Mouse (Mus musculus): ENCODE measurements around the gene Msrb3.
A peak's percentile ranks its signal among the peaks of the same experiment; 100 is the strongest.
"Not testable (repeated sequence)": the region's sequence is repeated elsewhere in the genome, so short reads cannot be mapped to it uniquely, and the experiment has no call there.

Gene Msrb3

DNA sequence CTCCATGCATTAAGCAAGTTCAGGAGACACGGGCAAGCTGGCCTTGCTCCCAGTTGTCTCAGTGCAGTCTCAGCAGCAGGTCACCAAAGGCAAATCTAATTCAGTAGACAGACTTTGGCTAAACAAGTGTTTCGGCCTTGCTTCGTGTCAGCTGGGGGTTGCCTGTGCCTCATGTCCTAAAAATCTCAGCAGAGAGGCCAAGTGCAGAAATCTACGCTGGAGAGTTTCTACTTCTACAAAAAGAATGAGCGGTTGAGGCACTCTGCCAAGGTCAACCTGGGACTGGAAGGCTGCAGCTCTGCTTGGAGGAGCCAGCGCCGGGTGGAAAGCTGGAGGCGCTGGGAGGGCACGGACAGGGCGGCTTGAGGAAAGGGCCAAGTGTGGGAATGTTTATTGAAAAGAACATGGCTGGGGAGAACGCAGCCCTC lies 147.6 kb downstream of the Msrb3 start:
- peak; percentile 62 for DNase-seq (ENCODE audit: low spot score)

DNA sequence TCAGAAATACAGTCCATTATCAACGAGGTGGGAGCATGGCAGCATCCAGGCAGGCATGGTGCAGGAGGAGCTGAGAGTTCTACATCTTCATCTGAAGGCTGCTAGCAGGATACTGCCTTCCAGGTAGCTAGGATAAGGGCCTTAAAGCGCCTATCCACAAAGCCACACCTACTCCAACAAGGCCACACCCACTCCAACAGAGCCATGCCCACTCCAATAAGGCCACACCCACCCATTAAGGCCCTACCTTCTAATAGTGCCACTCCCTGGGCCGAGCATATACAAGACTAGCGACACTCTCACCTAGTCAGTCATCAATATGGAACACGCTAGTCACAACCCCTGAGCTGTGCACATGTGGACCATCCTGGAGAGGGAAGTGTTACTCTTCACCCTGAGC lies 149.3 kb downstream of the Msrb3 start:
- not testable (repeated sequence) for DNase-seq (ENCODE audit: low spot score)

DNA sequence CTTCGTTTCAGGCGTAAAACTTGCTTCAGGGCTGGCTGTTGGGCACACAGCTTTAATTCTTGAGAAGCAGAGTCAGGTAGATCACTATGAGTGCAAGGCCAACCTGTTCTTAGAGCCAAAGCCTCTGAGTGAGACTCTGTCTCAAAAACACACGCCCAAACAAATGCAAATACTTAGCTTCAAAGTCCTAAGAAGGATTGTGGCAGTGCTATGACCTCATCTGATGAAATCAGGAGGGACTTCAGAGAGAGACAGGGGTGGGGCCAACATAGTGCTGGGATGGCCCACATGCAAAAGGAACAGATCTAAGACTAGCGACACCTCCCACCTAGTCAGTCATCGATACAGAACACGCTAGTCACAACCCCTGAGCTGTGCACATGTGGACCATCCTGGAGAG lies 150.7 kb downstream of the Msrb3 start:
- no peak for DNase-seq (ENCODE audit: low spot score)

DNA sequence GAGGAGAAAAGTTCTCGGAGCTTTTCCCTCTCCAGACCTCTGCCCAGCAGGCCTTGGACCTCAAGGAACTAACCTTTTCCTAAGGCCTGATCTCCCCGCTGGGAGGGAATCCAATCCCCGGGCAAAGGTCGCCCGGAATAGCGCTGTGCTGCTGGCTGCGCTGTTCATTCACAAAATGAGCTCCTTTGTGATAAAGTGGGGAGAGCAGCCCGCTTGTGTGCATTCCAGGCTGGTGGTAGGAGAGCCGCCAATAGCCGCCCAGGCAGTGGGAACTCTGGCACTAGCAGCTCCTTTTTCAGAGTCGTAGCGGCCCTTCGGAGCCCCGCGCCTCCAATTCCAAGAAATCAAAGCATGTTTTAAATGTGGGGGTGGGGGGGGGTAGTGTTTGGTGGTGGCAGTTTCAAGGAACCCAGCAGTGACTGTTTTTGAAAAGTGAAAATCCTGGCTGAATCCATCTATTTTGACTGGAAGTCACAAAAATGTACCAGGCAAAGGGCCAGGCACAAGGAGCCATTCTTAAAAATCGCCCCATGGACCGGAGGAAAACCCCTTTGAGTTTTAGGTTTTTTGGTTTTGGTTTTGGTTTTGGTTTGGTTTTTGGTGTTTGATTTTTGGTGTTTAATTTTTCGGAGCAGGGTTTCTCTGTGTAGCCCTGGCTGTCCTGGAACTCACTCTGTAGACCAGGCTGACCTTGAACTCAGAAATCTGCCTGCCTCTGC lies 153.6 kb downstream of the Msrb3 start:
- peak; percentile 33 for DNase-seq (ENCODE audit: low spot score)

DNA sequence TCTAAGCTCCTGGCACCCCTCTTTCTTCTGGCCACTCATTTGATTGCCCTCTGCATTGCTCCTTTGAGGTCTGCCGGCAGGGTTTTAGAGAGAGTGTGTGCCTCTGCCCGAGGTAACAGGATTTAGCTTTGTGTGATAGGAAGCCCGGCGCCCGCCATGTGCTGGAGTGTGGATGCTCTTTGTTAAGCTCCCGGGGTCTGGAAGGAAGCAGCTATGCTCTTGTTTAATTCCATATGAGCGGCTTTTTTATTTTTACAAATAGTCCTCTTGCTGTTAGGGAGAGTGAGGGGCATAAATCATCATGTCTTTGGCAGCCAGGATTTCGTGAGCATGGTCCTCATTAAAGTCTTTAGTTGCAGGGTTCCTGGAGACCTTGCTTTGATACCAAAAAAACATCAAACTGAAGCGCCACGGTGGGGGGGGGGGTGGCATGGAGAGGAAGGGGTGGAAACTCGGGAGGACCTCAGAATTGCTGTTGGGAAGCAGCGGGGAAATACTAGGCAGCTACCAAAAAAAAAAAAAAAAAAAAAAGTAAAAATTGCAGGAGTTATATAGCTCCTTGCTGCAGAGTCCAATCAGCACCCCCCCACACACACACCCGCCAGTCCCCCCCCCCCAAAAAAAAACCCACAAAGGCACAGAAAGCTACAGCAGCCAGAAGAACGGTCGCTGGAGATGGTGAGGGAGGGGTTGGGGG lies 154.3 kb downstream of the Msrb3 start:
- DNase-seq (ENCODE audit: low spot score), result no peak

DNA sequence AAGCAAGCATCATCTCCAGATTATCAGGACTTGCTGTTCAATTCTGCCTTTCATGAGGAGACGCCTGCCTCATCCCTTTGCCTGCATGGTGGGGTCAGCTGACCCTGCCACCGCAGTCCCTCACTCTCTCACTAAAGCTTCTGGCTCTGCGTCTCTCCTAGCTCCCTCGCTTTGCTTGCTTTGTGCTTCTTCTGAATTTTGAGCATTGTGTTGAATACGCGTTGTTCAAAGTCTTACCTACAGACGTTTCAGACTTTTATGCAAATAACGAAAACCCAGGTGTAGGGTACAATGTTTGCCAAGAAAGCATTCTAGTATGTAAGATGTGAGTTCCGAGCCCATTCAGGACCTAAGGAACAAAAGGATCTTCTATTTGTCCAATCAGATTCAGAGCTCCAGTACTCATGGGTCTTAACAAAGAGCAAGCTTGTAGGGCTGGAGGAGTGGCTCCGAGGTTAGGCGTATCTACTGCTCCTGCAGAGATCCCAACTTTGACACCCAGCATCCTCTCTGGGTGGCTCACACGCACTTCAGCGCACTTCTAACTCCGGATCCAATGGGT lies 162.3 kb downstream of the Msrb3 start:
- DNase-seq (ENCODE audit: low spot score), result no peak

DNA sequence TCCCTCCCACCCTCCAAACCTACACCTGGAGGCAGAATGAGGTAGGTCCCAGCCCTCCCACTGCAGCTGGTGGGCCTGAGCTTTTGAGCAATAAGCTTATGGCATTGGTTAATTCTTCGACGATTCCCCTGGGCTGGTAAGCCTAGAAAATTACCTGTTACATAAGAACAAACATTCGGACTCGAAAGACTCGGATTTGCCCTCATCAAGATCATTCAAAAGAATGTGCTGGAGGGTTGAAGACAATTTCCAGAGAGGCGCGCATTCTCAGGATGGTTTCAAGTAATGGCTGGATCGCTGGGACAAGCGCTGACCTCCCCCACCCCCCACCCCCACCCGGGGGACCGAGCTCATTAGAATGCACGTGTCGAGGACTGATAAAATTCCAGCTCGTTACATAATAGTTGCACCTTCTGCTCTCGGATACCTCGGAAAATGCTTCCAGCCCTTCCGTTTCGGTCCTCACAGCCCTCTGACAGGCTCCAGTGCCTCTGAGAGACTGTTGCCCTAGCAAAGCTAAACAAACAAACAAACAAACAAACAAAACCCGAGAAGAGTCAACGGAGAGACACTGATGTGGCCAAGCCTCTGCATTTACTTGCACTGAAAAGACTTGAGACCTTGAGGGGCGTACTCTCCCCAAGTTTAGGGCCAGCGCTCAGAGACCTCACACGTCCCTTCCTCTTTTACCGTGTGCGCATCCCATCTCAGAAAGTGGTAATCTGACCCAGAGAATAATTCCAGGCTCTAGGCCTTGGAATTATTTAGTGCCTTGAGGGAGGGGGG lies 163.0 kb downstream of the Msrb3 start:
- no peak for DNase-seq (ENCODE audit: low spot score)

DNA sequence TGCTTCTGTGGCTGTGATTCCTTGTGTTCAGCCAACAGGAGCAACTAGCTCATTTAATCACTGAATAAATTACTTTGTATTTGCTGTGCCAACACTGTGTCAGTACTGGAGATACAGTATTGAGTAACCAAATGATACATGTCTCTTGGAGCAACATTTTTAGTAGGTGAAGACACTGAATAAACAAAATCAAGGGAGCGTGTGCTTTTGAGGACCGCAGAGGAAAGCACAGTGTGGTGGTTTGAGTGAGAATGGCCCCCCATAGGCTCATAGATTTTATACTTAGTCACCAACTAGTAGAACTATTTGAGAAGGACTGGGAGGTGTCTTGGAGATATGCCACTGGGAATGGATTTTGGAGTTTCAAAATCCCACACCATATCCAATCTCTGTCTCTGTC lies 164.5 kb downstream of the Msrb3 start:
- DNase-seq (ENCODE audit: low spot score), result no peak

Measured in lung, postnatal 25 days (tissue).